Mouse (Mus musculus) neural tube, embryonic 15.5 days (tissue): Measurements from ENCODE around the gene Aes. TPM values are rescaled to one million over a fixed set of nuclear protein-coding genes. Genes with fewer than 3 reads are reported as not detected.

ENCODE experiments used
- ATAC-seq: fragments of 200-750 bp; cut with Nextera tagmentation; 2 replicates; pipeline ENCODE4 v1.8.0; 2017; ENCODE audit warnings: mild to moderate bottlenecking, moderate TSS enrichment, moderate library complexity; ENCODE audit not compliant: low FRiP score
- H3K27ac ChIP-seq: fragments of 300-500 bp; sonication (generic); replicated peaks from 2 replicates; pipeline ENCODE4 v1.5.1; 2015; ENCODE audit warnings: mild to moderate bottlenecking, inconsistent platforms
- H3K27me3 ChIP-seq: fragments of 300-500 bp; sonication (generic); replicated peaks from 2 replicates; pipeline ENCODE4 v1.6.1; 2015; ENCODE audit warnings: inconsistent platforms
- H3K36me3 ChIP-seq: fragments of 300-500 bp; sonication (generic); 2 replicates; pipeline ENCODE4 v1.6.1; 2015; ENCODE audit warnings: inconsistent platforms
- H3K4me1 ChIP-seq: fragments of 300-500 bp; sonication (generic); 2 replicates; pipeline ENCODE4 v1.6.1; 2015; ENCODE audit warnings: inconsistent platforms
- H3K4me2 ChIP-seq: fragments of 300-500 bp; sonication (generic); 2 replicates; pipeline ENCODE4 v1.6.1; 2015; ENCODE audit warnings: inconsistent platforms, mild to moderate bottlenecking, moderate library complexity
- H3K4me3 ChIP-seq: fragments of 300-500 bp; sonication (generic); replicated peaks from 2 replicates; pipeline ENCODE4 v1.5.1; 2015; ENCODE audit warnings: mild to moderate bottlenecking, inconsistent platforms
- H3K9ac ChIP-seq: fragments of 300-500 bp; sonication (generic); replicated peaks from 2 replicates; pipeline ENCODE4 v1.6.1; 2015; ENCODE audit warnings: mild to moderate bottlenecking, inconsistent platforms
- H3K9me3 ChIP-seq: fragments of 300-500 bp; sonication (generic); replicated peaks from 2 replicates; pipeline ENCODE4 v1.6.1; 2016; ENCODE audit warnings: inconsistent platforms
- WGBS: fragments of 180-500 bp; shearing (Covaris S2); methylation state at CpG from one replicate; pipeline ENCODE4 v1.1.7; 2015; ENCODE audit warnings: mixed read lengths; 5-methylcytosine and 5-hydroxymethylcytosine counted together
- polyA plus RNA-seq: library from polyadenylated mRNA; unstranded; fragments of >200 nt; fragmentation: Nextera tagmentation; extraction: Ambion mirVana; gene quantifications from 2 replicates; pipeline ENCODE4 v1.2.1, GENCODE M21; 2015

Aes gene
- polyA plus RNA-seq, 1 experiment from 2014 or later: 825 TPM

GRCm38 (mm10) chr10:81526779-81527178 lies 32.5 kb upstream of the Aes start:
- Histone ChIP-seq H3K4me2 (no peak overlapping the region), H3K9ac (no peak overlapping the region), H3K36me3 (peaks cover 31% of the 10 kb centered on the region), H3K27ac (no peak overlapping the region), H3K27me3 (peaks cover 10% of the 10 kb centered on the region), H3K4me1 (no peaks in the 10 kb centered on the region), H3K9me3 (no peaks in the 10 kb centered on the region), H3K4me3 (no peak overlapping the region)
- no peak; the same call in 1 of the 2 replicates for ATAC-seq
- WGBS: 16% methylated on average over 14 of the region's 14 CpGs

- Histone ChIP-seq H3K4me3 (no peak overlapping the region), H3K9me3 (no peaks in the 10 kb centered on the region), H3K9ac (no peak overlapping the region), H3K27ac (no peak overlapping the region), H3K4me1 (no peaks in the 10 kb centered on the region), H3K36me3 (peaks cover 37% of the 10 kb centered on the region), H3K27me3 (no peaks in the 10 kb centered on the region), H3K4me2 (no peak overlapping the region)
- ATAC-seq: no peak
- WGBS: 68% methylated on average over 16 of the region's 16 CpGs
These were observed 24.5 kb upstream of the Aes start for GRCm38 (mm10) chr10:81534826-81535225.

- peaks cover 11% of the 10 kb centered on the region for H3K4me1 ChIP-seq
- H3K9ac ChIP-seq: no peak overlapping the region
- no peak overlapping the region for H3K27ac ChIP-seq
- no peaks in the 10 kb centered on the region for H3K27me3 ChIP-seq
- no peaks in the 10 kb centered on the region for H3K9me3 ChIP-seq
- 79% methylated on average over 6 of the region's 6 CpGs for WGBS
- no peak overlapping the region for H3K4me2 ChIP-seq
- no peak for ATAC-seq
- H3K4me3 ChIP-seq: no peak overlapping the region
- peaks cover 18% of the 10 kb centered on the region for H3K36me3 ChIP-seq
These were observed 22.6 kb upstream of the Aes start for GRCm38 (mm10) chr10:81536734-81537133.

GRCm38 (mm10) chr10:81537429-81537828 lies 21.9 kb upstream of the Aes start:
- Histone ChIP-seq H3K9me3 (no peaks in the 10 kb centered on the region), H3K4me2 (no peak overlapping the region), H3K36me3 (peaks cover 13% of the 10 kb centered on the region), H3K4me3 (no peak overlapping the region), H3K27me3 (no peaks in the 10 kb centered on the region), H3K9ac (no peak overlapping the region), H3K4me1 (peaks cover 18% of the 10 kb centered on the region), H3K27ac (no peak overlapping the region)
- ATAC-seq: no peak
- 90% methylated on average over 2 of the region's 2 CpGs for WGBS

DNA sequence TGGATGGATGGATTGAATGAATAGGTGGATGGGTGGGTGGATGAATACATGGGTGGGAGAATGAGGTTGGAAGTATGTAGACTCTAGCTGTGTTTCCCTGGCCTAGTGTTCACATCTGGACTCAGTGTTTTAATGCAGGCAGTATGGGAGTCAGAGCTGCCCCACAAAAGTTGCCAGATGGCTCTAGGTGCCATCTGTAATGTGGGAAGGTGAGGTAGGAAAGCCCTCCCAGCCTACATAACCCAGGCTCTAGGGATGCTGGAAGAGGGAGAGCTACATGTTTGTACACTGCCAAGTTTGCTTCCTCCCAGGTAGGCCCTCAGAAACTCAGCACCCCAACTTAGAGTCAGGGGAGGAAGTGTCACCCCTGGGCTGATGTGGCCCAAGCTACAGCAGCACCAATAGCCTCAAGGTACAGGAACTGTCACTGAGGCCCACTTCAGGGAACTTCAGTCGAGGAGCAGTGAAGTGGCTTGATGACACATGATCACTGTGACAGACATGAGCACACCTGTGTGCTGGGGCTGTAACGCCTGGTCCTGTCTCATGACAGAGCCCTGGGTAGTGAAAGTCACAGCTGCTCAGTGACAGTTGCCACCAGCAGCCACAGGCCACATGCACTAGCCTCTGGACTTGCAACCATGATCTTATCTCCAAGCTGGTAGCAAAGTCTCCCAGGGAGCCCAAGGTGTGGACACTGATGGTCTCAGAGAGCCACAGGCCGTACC lies 20.8 kb upstream of the Aes start:
- no peak overlapping the region for H3K4me2 ChIP-seq
- H3K4me3 ChIP-seq: no peak overlapping the region
- no peak for ATAC-seq
- H3K9ac ChIP-seq: no peak overlapping the region
- peaks cover 4% of the 10 kb centered on the region; the same call in 1 of the 2 replicates for H3K36me3 ChIP-seq
- no peaks in the 10 kb centered on the region for H3K27me3 ChIP-seq
- no peak overlapping the region for H3K27ac ChIP-seq
- no peaks in the 10 kb centered on the region for H3K9me3 ChIP-seq
- WGBS: 94% methylated on average over 3 of the region's 3 CpGs
- H3K4me1 ChIP-seq: peaks cover 29% of the 10 kb centered on the region

DNA sequence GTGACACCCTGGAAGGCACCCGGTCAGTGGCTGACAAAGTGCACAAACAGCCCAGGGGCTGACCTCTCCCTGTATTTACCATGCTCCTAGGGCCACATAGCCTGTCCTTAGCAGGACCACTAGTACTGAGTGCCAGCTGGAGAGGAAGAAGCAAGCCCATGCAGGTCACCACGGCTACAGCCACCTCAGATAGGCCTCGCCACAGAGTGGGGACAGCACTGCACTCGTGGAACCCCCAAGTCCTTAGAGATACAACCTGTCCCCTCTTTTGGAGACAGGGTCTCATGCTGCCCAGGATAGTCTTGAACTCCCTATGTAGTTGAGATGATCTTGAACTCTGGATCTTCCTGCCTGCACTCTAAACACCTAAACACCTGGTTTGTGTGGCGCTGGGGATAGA lies 17.9 kb upstream of the Aes start:
- Histone ChIP-seq H3K27me3 (no peaks in the 10 kb centered on the region), H3K4me3 (no peak overlapping the region), H3K4me2 (no peak overlapping the region), H3K36me3 (peaks cover 4% of the 10 kb centered on the region; the same call in 1 of the 2 replicates), H3K9ac (0 out of 2 replicates have a peak overlapping the region, but pooled peaks have one; percentile 11), H3K4me1 (peaks cover 40% of the 10 kb centered on the region), H3K27ac (no peak overlapping the region), H3K9me3 (no peaks in the 10 kb centered on the region)
- no peak for ATAC-seq
- WGBS: 91% methylated on average over 5 of the region's 5 CpGs

- Histone ChIP-seq H3K9me3 (no peaks in the 10 kb centered on the region), H3K9ac (0 out of 2 replicates have a peak overlapping the region, but pooled peaks have one; percentile 11), H3K4me2 (peak overlapping the region; percentile 83; the same call in 1 of the 2 replicates), H3K27me3 (no peaks in the 10 kb centered on the region), H3K4me1 (peaks cover 40% of the 10 kb centered on the region), H3K4me3 (no peak overlapping the region; the same call in 1 of the 2 replicates), H3K27ac (no peak overlapping the region), H3K36me3 (peaks cover 4% of the 10 kb centered on the region; the same call in 1 of the 2 replicates)
- WGBS: 85% methylated on average over 10 of the region's 10 CpGs
- ATAC-seq: no peak
These were observed 17.5 kb upstream of the Aes start for GRCm38 (mm10) chr10:81541803-81542202.

GRCm38 (mm10) chr10:81542727-81543460 lies 16.4 kb upstream of the Aes start:
- peak overlapping the region; percentile 83 for H3K4me2 ChIP-seq
- H3K36me3 ChIP-seq: no peaks in the 10 kb centered on the region
- H3K27me3 ChIP-seq: no peaks in the 10 kb centered on the region
- H3K4me3 ChIP-seq: peak overlapping the region; percentile 74
- H3K27ac ChIP-seq: no peak overlapping the region
- no peaks in the 10 kb centered on the region for H3K9me3 ChIP-seq
- H3K4me1 ChIP-seq: peaks cover 40% of the 10 kb centered on the region
- 79% methylated on average over 7 of the region's 7 CpGs for WGBS
- peak overlapping the region; percentile 98 for H3K9ac ChIP-seq
- ATAC-seq: no peak

DNA sequence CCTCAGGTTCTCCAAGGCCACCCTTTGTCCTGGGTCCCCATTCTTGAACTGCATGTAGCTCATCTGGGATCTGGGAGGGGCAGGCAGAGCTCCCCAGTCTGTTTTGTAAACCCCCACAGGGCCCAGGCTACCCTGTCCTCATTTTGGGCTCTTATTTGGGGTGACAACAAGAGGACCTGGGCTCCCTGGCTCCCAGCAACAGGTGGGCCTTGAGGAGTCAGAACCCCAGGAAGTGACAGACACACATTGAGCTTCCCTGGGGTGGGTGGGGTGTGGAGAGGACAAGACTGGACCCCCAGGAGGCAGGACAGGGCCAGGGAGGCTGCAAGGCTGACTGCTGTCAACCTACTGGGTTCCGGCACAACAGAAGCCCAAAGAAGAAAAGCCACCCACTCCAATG lies 15.7 kb upstream of the Aes start:
- H3K27ac ChIP-seq: no peak overlapping the region
- no peaks in the 10 kb centered on the region for H3K36me3 ChIP-seq
- no peak for ATAC-seq
- H3K9ac ChIP-seq: peak overlapping the region; percentile 98
- WGBS: 78% methylated on average over 1 of the region's 1 CpGs
- H3K27me3 ChIP-seq: no peaks in the 10 kb centered on the region
- peaks cover 40% of the 10 kb centered on the region for H3K4me1 ChIP-seq
- H3K4me2 ChIP-seq: peak overlapping the region; percentile 83
- no peaks in the 10 kb centered on the region for H3K9me3 ChIP-seq
- peak overlapping the region; percentile 74 for H3K4me3 ChIP-seq

- H3K4me3 ChIP-seq: peak overlapping the region; percentile 74
- H3K27me3 ChIP-seq: no peaks in the 10 kb centered on the region
- H3K27ac ChIP-seq: peak overlapping the region; percentile 92
- H3K9me3 ChIP-seq: no peaks in the 10 kb centered on the region
- H3K9ac ChIP-seq: peak overlapping the region; percentile 98
- peaks cover 40% of the 10 kb centered on the region for H3K4me1 ChIP-seq
- no peak; the same call in 1 of the 2 replicates for ATAC-seq
- WGBS: under 1% methylated on average over 82 of the region's 93 CpGs
- H3K4me2 ChIP-seq: peak overlapping the region; percentile 83
- no peaks in the 10 kb centered on the region for H3K36me3 ChIP-seq
These were observed 14.8 kb upstream of the Aes start for GRCm38 (mm10) chr10:81544296-81545160.

GRCm38 (mm10) chr10:81545161-81545747 lies 14.0 kb upstream of the Aes start, which contains the start of gene Gna11:
Gene Gna11, minus strand, starts transcription at chr10:81545190.
- Histone ChIP-seq H3K9me3 (no peaks in the 10 kb centered on the region), H3K9ac (peak within 1 kb of the TSS; percentile 98), H3K27me3 (no peaks in the 10 kb centered on the region), H3K27ac (peak within 1 kb of the TSS; percentile 92), H3K36me3 (no peaks in the 10 kb centered on the region), H3K4me2 (peak within 1 kb of the TSS; percentile 83), H3K4me1 (peaks cover 40% of the 10 kb centered on the region), H3K4me3 (peak within 1 kb of the TSS; percentile 74)
- ATAC-seq: peak; percentile 96
- under 1% methylated on average over 59 of the region's 59 CpGs for WGBS
